Mouse (Mus musculus): Measurements from ENCODE around the gene Ints3.

Gene Ints3

GRCm38 (mm10) chr3:90389511-90390490 is 43.6 kb downstream of the Ints3 start, which contains the start of gene Slc27a3:
Gene Slc27a3, minus strand, starts transcription at chr3:90389938.
- DNase-seq (ENCODE audit: low spot score), result peak; percentile 31

GRCm38 (mm10) chr3:90388726-90389510 is 44.5 kb downstream of the Ints3 start:
- DNase-seq (ENCODE audit: low spot score), result peak; percentile 42

- no peak for DNase-seq (ENCODE audit: low spot score)
Measured at GRCm38 (mm10) chr3:90388192-90388591, 45.2 kb downstream of the Ints3 start.

GRCm38 (mm10) chr3:90387483-90387882 is 45.9 kb downstream of the Ints3 start:
- DNase-seq (ENCODE audit: low spot score), result peak; percentile 36

GRCm38 (mm10) chr3:90386817-90387216 is 46.6 kb downstream of the Ints3 start:
- no peak for DNase-seq (ENCODE audit: low spot score)

GRCm38 (mm10) chr3:90384851-90385375 is 48.5 kb downstream of the Ints3 start:
- DNase-seq (ENCODE audit: low spot score), result no peak

- no peak for DNase-seq (ENCODE audit: low spot score)
Measured at GRCm38 (mm10) chr3:90383690-90384089, 49.7 kb downstream of the Ints3 start.

GRCm38 (mm10) chr3:90381727-90382126 is 51.7 kb downstream of the Ints3 start:
- DNase-seq (ENCODE audit: low spot score), result no peak

- DNase-seq (ENCODE audit: low spot score), result no peak
Measured at GRCm38 (mm10) chr3:90378496-90378895, 54.9 kb downstream of the Ints3 start.

GRCm38 (mm10) chr3:90376247-90376585 is 57.2 kb downstream of the Ints3 start:
- no peak for DNase-seq (ENCODE audit: low spot score)

- DNase-seq (ENCODE audit: low spot score), result no peak
Measured at GRCm38 (mm10) chr3:90375562-90376246, 57.7 kb downstream of the Ints3 start.

GRCm38 (mm10) chr3:90374368-90374767 is 59.1 kb downstream of the Ints3 start:
- DNase-seq (ENCODE audit: low spot score), result no peak

- DNase-seq (ENCODE audit: low spot score), result peak; percentile 86
Measured at GRCm38 (mm10) chr3:90373432-90374028, 59.9 kb downstream of the Ints3 start.

GRCm38 (mm10) chr3:90372817-90373216 is 60.6 kb downstream of the Ints3 start:
- DNase-seq (ENCODE audit: low spot score), result no peak

- DNase-seq (ENCODE audit: low spot score), result no peak
Measured at GRCm38 (mm10) chr3:90371857-90372256, 61.6 kb downstream of the Ints3 start.

GRCm38 (mm10) chr3:90369041-90369440 is 64.4 kb downstream of the Ints3 start:
- DNase-seq (ENCODE audit: low spot score), result no peak

- DNase-seq (ENCODE audit: low spot score), result no peak
Measured at GRCm38 (mm10) chr3:90367001-90367632, 66.3 kb downstream of the Ints3 start.

- DNase-seq (ENCODE audit: low spot score), result no peak
Measured at GRCm38 (mm10) chr3:90362346-90362745, 71.1 kb downstream of the Ints3 start.

- DNase-seq (ENCODE audit: low spot score), result no peak
Measured at GRCm38 (mm10) chr3:90361476-90361875, 71.9 kb downstream of the Ints3 start.

GRCm38 (mm10) chr3:90359230-90359629 is 74.2 kb downstream of the Ints3 start:
- no peak for DNase-seq (ENCODE audit: low spot score)

- no peak for DNase-seq (ENCODE audit: low spot score)
Measured at GRCm38 (mm10) chr3:90357959-90358358, 75.5 kb downstream of the Ints3 start.
